Mouse (Mus musculus) CD8-positive naive resting alpha-beta T cell, adult 2 months (primary cell): ENCODE data around the gene Rps6ka5.
A peak's percentile ranks its signal among the peaks of the same experiment; 100 is the strongest.

Experiments
- DNase-seq, 2 experiments: peaks; one replicate each; pipeline ENCODE4 v3.0.0; 2022; ENCODE audit warnings: low read depth in 2 of 2, low spot score in 2 of 2

Rps6ka5 gene

GRCm38 (mm10) chr12:100605596-100605995 lies 121.2 kb downstream of the Rps6ka5 start:
- no peak for DNase-seq

DNA sequence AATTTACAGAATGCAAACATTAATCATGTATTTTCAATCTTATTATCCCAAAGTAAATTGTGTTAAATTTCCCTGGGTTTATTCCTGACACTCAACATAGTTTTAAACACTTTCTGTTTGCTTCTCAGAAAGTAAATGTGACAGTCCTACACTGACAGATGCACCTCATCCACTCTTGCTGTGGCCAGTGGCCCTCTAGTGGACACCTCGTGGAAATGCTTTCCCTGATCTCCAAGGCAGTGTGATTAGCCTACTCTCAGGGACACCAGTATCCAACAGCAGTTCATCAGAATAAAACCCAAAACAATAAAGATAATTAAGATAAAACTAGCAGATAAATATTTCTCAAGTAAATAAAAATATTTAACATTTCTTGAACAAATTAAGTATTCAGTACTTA lies 122.2 kb downstream of the Rps6ka5 start:
- DNase-seq: peak; percentile 18 to 48

- no peak for DNase-seq
These were observed 132.1 kb downstream of the Rps6ka5 start for GRCm38 (mm10) chr12:100594700-100595099.

GRCm38 (mm10) chr12:100586601-100587000 lies 140.2 kb downstream of the Rps6ka5 start:
- no peak for DNase-seq

- no peak for DNase-seq
These were observed 147.6 kb downstream of the Rps6ka5 start for GRCm38 (mm10) chr12:100579221-100579620.

DNA sequence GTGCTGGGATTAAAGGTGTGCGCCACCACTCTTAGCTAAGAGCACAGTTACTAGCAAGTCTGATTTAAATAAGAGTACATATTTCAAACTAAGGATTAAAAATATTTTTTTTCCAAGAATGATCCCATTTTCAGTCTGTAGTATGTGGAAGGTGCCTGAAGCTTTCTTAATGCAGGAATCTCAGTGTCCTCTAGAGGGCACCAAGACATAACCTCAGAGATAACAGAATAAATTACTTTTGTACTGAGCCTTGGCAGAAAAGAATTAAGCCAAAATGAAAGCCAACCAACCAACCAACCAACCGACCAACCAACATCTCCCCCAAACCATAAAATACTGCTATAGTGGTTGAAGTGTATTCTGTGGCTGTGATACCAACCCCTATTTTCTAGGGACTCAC lies 148.5 kb downstream of the Rps6ka5 start:
- peak in 1 of 2 experiments; percentile 27 for DNase-seq

- no peak for DNase-seq
These were observed 151.0 kb downstream of the Rps6ka5 start for GRCm38 (mm10) chr12:100575739-100576138.

DNA sequence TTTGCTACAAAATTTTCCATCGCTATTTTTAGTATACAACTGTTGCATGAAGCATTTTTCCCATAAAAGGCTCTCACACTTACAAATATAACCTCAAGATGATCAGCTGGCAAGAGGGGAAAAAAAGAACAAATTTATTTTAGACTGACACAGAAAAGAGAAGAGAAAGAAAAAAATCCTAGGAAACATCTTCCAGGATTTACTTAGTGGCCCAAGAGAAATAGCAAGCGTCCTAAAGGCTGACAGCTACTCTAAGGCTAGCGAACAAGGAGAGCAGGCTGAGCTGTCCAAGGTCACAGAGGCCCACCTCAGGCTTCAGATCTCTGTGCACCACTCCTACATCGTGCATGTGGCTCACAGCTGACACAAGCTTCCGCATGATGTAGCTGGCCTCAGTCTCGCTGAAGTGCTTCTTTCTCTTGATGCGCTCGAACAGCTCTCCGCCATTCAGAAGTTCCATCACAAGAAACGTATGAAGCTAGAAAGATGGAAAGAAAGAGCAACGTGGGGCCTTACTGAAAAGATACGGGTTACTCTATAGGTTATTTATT lies 156.2 kb downstream of the Rps6ka5 start:
- DNase-seq: no peak

GRCm38 (mm10) chr12:100568831-100569230 lies 158.0 kb downstream of the Rps6ka5 start:
- DNase-seq: no peak

DNA sequence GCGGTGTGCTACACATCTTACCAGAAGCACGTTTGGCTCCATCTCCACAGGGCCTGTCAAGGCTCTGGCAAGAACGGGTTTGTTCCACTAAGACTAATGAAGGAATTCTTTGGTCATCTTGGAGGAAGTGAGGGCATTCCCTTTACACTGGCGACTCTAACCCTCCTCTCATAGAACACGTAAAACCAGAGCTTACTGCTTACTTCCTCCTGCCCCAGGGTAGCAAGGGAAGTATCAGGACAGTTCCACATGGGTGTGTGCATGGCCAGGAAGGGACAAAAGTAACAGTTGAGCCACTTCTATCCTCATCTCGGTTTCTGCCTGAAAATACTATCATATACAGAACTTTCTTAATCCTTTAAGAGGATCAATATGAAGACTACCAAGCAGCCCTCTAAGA lies 158.7 kb downstream of the Rps6ka5 start:
- DNase-seq: no peak

DNA sequence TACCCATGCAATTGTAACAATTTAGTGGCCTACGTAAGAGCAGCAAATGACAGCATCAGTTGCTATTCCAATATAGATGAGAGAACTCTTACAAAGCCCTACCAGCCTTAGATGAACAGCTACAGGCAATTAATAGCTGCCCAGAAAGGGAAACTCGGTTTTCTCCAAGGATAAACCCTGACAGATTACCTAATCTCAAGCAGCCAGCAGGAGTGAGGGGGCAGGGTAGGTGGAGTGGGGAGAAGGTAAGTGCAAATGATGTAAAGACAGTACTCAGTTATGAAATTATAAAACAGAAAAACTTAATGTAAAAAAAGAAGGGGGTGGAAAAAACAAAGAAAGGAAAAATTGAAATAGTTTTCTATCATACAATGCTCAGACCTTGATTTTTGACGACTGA lies 159.2 kb downstream of the Rps6ka5 start:
- DNase-seq: no peak

GRCm38 (mm10) chr12:100553675-100554074 lies 173.1 kb downstream of the Rps6ka5 start:
- DNase-seq: no peak

GRCm38 (mm10) chr12:100551972-100552371 lies 174.8 kb downstream of the Rps6ka5 start:
- DNase-seq: no peak

GRCm38 (mm10) chr12:100544194-100544567 lies 182.6 kb downstream of the Rps6ka5 start:
- DNase-seq: peak in 1 of 2 experiments; percentile 29

DNA sequence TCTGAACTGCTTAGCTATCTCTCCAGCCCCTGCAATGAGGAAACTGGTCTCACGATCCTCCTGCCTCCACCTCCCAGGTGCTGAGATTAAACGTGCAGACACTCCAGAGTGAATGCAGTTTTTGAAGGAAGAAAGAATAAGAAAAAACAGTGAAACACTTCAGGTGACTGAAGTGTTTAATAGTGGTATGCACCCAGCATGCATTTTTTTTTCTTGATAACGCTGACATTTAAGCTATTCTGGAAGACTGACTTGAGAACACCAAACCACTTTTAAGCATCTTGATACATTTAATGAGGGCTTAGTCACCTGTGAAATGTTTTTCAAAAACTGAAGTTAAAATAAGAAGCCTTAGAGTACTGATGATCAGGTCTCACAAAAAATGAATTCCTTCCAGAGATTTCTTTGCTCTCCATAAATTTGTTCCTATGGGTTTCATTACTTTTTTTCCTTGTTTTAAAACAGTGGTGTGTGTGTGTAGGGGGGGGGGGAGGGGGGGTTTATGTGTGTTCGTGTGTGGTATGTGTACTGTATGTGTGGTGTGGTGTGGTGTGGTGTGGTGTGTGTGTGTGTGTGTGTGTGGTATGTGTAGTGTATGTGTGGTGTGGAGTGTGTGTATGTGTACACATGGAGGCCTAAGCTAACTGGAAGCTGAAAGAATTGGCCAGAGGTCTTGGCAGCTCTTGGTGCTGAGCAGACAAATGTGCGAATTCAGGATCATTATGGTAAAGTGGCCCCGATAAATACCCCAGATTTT lies 183.2 kb downstream of the Rps6ka5 start:
- DNase-seq: no peak

GRCm38 (mm10) chr12:100542494-100542893 lies 184.3 kb downstream of the Rps6ka5 start:
- no peak for DNase-seq

DNA sequence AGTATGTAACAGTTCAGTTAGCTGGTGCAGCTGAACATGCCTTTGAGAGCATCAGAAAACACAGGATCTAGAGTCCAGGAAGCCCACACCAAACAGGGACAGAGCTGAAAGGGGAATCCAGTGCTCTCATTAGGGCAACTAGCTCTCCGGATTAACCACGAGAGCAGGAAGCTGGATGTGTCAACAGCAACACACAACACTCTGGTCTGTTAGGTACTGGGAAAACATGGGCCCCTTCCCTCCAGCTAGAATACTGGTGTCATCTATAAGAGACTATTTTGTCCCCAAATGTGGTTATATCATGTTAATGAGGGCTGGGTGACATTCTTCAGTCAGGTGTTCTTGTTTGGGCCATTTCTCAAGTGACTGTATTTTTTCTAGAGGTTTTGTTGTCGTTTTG lies 184.7 kb downstream of the Rps6ka5 start:
- no peak for DNase-seq

DNA sequence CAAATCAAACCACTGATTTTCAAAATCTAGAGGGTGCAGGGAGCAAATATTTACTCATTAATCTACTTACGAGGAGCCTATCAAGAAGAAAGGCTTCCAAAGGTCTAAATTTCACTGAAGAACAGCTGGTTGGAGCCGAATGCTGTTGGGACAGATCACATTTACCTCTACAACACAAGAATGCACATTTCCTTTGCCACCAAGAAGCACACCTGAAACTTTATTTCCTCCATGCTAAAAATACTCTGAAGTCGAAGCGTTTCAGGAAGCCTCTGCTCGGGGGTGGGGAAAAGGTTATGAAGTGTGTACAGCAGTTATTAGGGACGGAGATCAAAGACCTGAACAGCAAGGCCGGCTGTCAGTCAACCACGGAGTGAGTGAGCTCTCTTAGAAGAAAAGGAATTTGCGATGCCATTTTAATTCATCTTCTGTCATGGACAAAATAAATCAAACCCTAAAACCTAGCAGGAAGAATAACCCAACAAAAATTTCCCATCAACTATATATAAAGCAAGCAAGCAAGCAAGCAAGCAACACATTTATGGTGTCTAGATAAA lies 187.5 kb downstream of the Rps6ka5 start:
- no peak for DNase-seq

- DNase-seq: no peak
These were observed 188.2 kb downstream of the Rps6ka5 start for GRCm38 (mm10) chr12:100538445-100539157.

- DNase-seq: no peak
These were observed 189.7 kb downstream of the Rps6ka5 start for GRCm38 (mm10) chr12:100537091-100537490.

- no peak for DNase-seq
These were observed 191.8 kb downstream of the Rps6ka5 start for GRCm38 (mm10) chr12:100535028-100535427.

GRCm38 (mm10) chr12:100534028-100534427 lies 192.8 kb downstream of the Rps6ka5 start:
- no peak for DNase-seq
